8 mouse cellular contexts compared by ENCODE assay signal in genomic region chr1:74771931-74772620, GRCm38 (mm10). TPM values are rescaled to one million over a fixed set of nuclear protein-coding genes. Genes with fewer than 3 reads are reported as not detected.
DNase-seq lines count a peak whose midpoint lies in the region; ATAC-seq and TF ChIP-seq lines count a peak whose summit lies in the region.

No protein-coding gene starts in this region.

- TF ChIP-seq EP300 in stomach, postnatal 0 days (optimal IDR thresholded peaks at IDR 0.05), result no peak

- 2% methylated on average over 44 of the region's 51 CpGs for whole genome bisulfite sequencing in kidney, adult 2 months
- WGBS in heart, embryonic 13.5 days, result under 1% methylated on average over 50 of the region's 51 CpGs
- 3% methylated on average over 38 of the region's 51 CpGs for whole genome bisulfite sequencing in liver, embryonic 12.5 days (ENCODE audit: insufficient replicate concordance)
- WGBS in stomach, postnatal 0 days, result under 1% methylated on average over 30 of the region's 51 CpGs

- no peaks in the 10 kb centered on the region for H3K4me1 ChIP-seq in kidney, adult 2 months (ENCODE audit: control insufficient read depth, insufficient read depth, low read length)
- peaks cover 47% of the 10 kb centered on the region for H3K4me1 ChIP-seq in heart, embryonic 13.5 days
- H3K4me1 ChIP-seq in liver, embryonic 12.5 days, result peaks cover 10% of the 10 kb centered on the region
- H3K4me1 ChIP-seq in stomach, postnatal 0 days (replicated peaks; ENCODE audit: control insufficient read depth, insufficient read depth), result no peaks in the 10 kb centered on the region; the same call in 1 of the 2 replicates

- no peak for TF ChIP-seq POLR2A in kidney, adult 2 months (IDR thresholded peaks at IDR 0.05; ENCODE audit: low read depth, low read length)

- no peaks in the 10 kb centered on the region for H3K36me3 ChIP-seq in kidney, adult 2 months (ENCODE audit: control insufficient read depth, insufficient read depth, low read length)
- H3K36me3 ChIP-seq in heart, embryonic 13.5 days, result no peaks in the 10 kb centered on the region
- no peaks in the 10 kb centered on the region for H3K36me3 ChIP-seq in liver, embryonic 12.5 days
- H3K36me3 ChIP-seq in stomach, postnatal 0 days (ENCODE audit: control insufficient read depth, insufficient read depth, low read length), result no peaks in the 10 kb centered on the region

- H3K9ac ChIP-seq in heart, embryonic 13.5 days, result peak overlapping the region; percentile 77
- H3K9ac ChIP-seq in liver, embryonic 12.5 days, result no peak overlapping the region
- peak overlapping the region; percentile 52; the same call in 1 of the 2 replicates for H3K9ac ChIP-seq in stomach, postnatal 0 days (ENCODE audit: low read length)

- no peak for ATAC-seq in heart, embryonic 13.5 days (ENCODE audit: extremely low read depth, insufficient number of reproducible peaks, low FRiP score, low TSS enrichment)
- no peak for ATAC-seq in liver, embryonic 12.5 days
- no peak for ATAC-seq in stomach, postnatal 0 days (ENCODE audit: low FRiP score, low TSS enrichment)

- no peak overlapping the region for H3K27ac ChIP-seq in kidney, adult 2 months (ENCODE audit: insufficient read depth, low read depth, low read length)
- no peak overlapping the region for H3K27ac ChIP-seq in heart, embryonic 13.5 days (replicated peaks)
- no peak overlapping the region for H3K27ac ChIP-seq in liver, embryonic 12.5 days
- no peak overlapping the region for H3K27ac ChIP-seq in stomach, postnatal 0 days (replicated peaks)

- H3K27me3 ChIP-seq in kidney, adult 2 months (replicated peaks; ENCODE audit: control insufficient read depth, insufficient read depth, low read length), result peaks cover 4% of the 10 kb centered on the region; the same call in 1 of the 2 replicates
- H3K27me3 ChIP-seq in heart, embryonic 13.5 days (replicated peaks), result peaks cover 97% of the 10 kb centered on the region
- H3K27me3 ChIP-seq in liver, embryonic 12.5 days (replicated peaks), result peaks cover 100% of the 10 kb centered on the region
- peaks cover 2% of the 10 kb centered on the region; the same call in 1 of the 2 replicates for H3K27me3 ChIP-seq in stomach, postnatal 0 days (ENCODE audit: control insufficient read depth, insufficient read depth, low read length)

- H3K4me3 ChIP-seq in kidney, adult 2 months (ENCODE audit: insufficient read depth, low read depth, low read length), result peak overlapping the region; percentile 41
- peak overlapping the region; percentile 58 for H3K4me3 ChIP-seq in heart, embryonic 13.5 days
- peak overlapping the region; percentile 37 for H3K4me3 ChIP-seq in liver, embryonic 12.5 days
- H3K4me3 ChIP-seq in stomach, postnatal 0 days (ENCODE audit: low read depth, low read length), result peak overlapping the region; percentile 44

- peak overlapping the region; percentile 90 for H3K4me2 ChIP-seq in heart, embryonic 13.5 days
- H3K4me2 ChIP-seq in liver, embryonic 12.5 days, result peak overlapping the region; percentile 63
- H3K4me2 ChIP-seq in stomach, postnatal 0 days (replicated peaks; ENCODE audit: low read depth), result peak overlapping the region; percentile 83

- no peak for DNase-seq in kidney, adult 2 months
- no peak for DNase-seq in kidney, postnatal 25 days
- peak; percentile 52 for DNase-seq in MN1 (ENCODE audit: low spot score)
- DNase-seq in stomach, postnatal 0 days (ENCODE audit: low spot score), result no peak
- DNase-seq in left cerebral cortex, postnatal 14 days (ENCODE audit: low spot score in 2 of 2), result no peak
- no peak for DNase-seq in layer of hippocampus, postnatal 14 days (ENCODE audit: low spot score in 2 of 2)

- H3K9me3 ChIP-seq in heart, embryonic 13.5 days, result no peaks in the 10 kb centered on the region
- no peaks in the 10 kb centered on the region for H3K9me3 ChIP-seq in liver, embryonic 12.5 days (replicated peaks)
- H3K9me3 ChIP-seq in stomach, postnatal 0 days (ENCODE audit: control insufficient read depth, low read length), result no peaks in the 10 kb centered on the region

- intact Hi-C loops in left cerebral cortex, postnatal 14 days (cut with DNase I), result no loop called here

- TF ChIP-seq CTCF in kidney, adult 2 months (conservative IDR thresholded peaks at IDR 0.05; ENCODE audit: insufficient read depth, insufficient read length, low read depth, low read length), result no peak
- TF ChIP-seq CTCF in stomach, postnatal 0 days (IDR thresholded peaks at IDR 0.05; ENCODE audit: low read depth), result no peak

RNA-seq across cellular contexts. Expression of gene Wnt6, which starts 0.4 kb away (rescaled TPM):
- 0.27 and 0.48 TPM in 2 replicates for polyA plus RNA-seq in kidney, adult 2 months (2012; rRNA removed)
- 0.31 and 0.36 TPM in 2 replicates for polyA plus RNA-seq in heart, embryonic 13.5 days (2015; fragmentation: Nextera tagmentation; extraction: Ambion mirVana)
- 0.13 and 0.86 TPM in 2 replicates for polyA plus RNA-seq in liver, embryonic 12.5 days (2016; fragmentation: Nextera tagmentation; extraction: Ambion mirVana)
- 3.6 and 4.8 TPM in 2 replicates for polyA plus RNA-seq in stomach, postnatal 0 days (2015; fragmentation: Nextera tagmentation; extraction: Ambion mirVana)
- 1 to 10 TPM; 2.0 to 2.8 TPM for total RNA-seq in left cerebral cortex, postnatal 14 days (2021)
- total RNA-seq in layer of hippocampus, postnatal 14 days (2021), result under 1 TPM; 0.43 to 0.58 TPM

RNA-seq across cellular contexts. Expression of gene Wnt10a, which starts 19.2 kb away (rescaled TPM):
- polyA plus RNA-seq in kidney, adult 2 months (2012; rRNA removed), result 1.2 TPM in 2 replicates
- not detected in 2 replicates for polyA plus RNA-seq in heart, embryonic 13.5 days (2015; fragmentation: Nextera tagmentation; extraction: Ambion mirVana)
- not detected in 2 replicates for polyA plus RNA-seq in liver, embryonic 12.5 days (2016; fragmentation: Nextera tagmentation; extraction: Ambion mirVana)
- polyA plus RNA-seq in stomach, postnatal 0 days (2015; fragmentation: Nextera tagmentation; extraction: Ambion mirVana), result 8.7 and 10.6 TPM in 2 replicates
- 1 to 10 TPM; 2.7 to 3.4 TPM for total RNA-seq in left cerebral cortex, postnatal 14 days (2021)
- total RNA-seq in layer of hippocampus, postnatal 14 days (2021), result 1 to 10 TPM; 1.9 to 2.0 TPM

RNA-seq across cellular contexts. Expression of gene Prkag3, which starts 23.1 kb away (rescaled TPM):
- polyA plus RNA-seq in kidney, adult 2 months (2012; rRNA removed), result 2.9 TPM in 2 replicates
- polyA plus RNA-seq in heart, embryonic 13.5 days (2015; fragmentation: Nextera tagmentation; extraction: Ambion mirVana), result 4.2 and 7.2 TPM in 2 replicates
- 0.13 TPM in 1 of 2 replicates, not detected in the other for polyA plus RNA-seq in liver, embryonic 12.5 days (2016; fragmentation: Nextera tagmentation; extraction: Ambion mirVana)
- polyA plus RNA-seq in stomach, postnatal 0 days (2015; fragmentation: Nextera tagmentation; extraction: Ambion mirVana), result 0.25 and 0.29 TPM in 2 replicates
- not detected for total RNA-seq in left cerebral cortex, postnatal 14 days (2021)
- total RNA-seq in layer of hippocampus, postnatal 14 days (2021), result under 1 TPM; 0.14 to 0.55 TPM

RNA-seq across cellular contexts. Expression of gene Cyp27a1, which starts 58.7 kb away (rescaled TPM):
- polyA plus RNA-seq in kidney, adult 2 months (2012; rRNA removed), result 31.7 and 34.6 TPM in 2 replicates
- 11.1 and 11.3 TPM in 2 replicates for polyA plus RNA-seq in heart, embryonic 13.5 days (2015; fragmentation: Nextera tagmentation; extraction: Ambion mirVana)
- polyA plus RNA-seq in liver, embryonic 12.5 days (2016; fragmentation: Nextera tagmentation; extraction: Ambion mirVana), result 2.3 and 2.8 TPM in 2 replicates
- polyA plus RNA-seq in stomach, postnatal 0 days (2015; fragmentation: Nextera tagmentation; extraction: Ambion mirVana), result 8.8 and 11.3 TPM in 2 replicates
- 1 to 10 TPM; 1.5 to 2.8 TPM for total RNA-seq in left cerebral cortex, postnatal 14 days (2021)
- total RNA-seq in layer of hippocampus, postnatal 14 days (2021), result 1 to 10 TPM; 1.1 to 2.6 TPM
